Mouse (Mus musculus): ENCODE data around the gene Irf2.

DNA sequence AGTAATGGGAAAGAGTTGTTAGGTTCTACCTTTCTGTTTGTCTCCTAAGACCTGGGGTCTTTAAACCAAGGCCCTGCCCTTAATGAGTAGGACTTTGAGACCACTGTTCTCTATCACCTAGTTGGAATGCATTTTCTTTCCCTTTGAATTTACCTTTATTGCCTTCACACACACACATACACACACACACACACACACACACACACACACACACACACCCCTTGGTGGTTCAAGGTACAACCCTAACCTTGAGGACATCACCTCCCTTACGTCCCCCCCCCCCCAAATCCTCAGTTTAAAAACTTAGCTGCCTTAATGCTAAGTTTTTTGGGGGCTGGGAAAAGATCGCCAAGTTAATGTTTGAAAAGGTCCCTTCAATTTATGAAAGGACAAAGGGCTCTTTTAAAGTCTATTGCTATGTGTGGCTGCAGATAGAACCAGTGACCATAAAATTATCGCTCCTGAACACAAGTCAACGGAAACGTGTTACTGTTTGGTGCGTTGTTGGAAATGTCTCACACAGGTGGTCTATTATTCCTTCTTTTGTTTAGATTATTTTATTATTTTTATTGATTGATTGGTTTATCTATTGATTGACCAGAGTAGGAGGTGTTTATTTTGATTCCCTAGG is 108.6 kb downstream of the Irf2 start:
- TF ChIP-seq CTCF (IDR thresholded peaks at IDR 0.05; ENCODE audit: insufficient read depth, low read depth, low read length), result no peak
- no peak for TF ChIP-seq POLR2A (IDR thresholded peaks at IDR 0.05; ENCODE audit: insufficient read depth, low read depth, low read length)

Measured in olfactory bulb, adult 2 months (tissue).